Mouse (Mus musculus) kidney, embryonic 15.5 days (tissue): ENCODE results near the gene Kcnj5. TPM values are rescaled to one million over a fixed set of nuclear protein-coding genes. Genes with fewer than 3 reads are reported as not detected.

ENCODE experiments used
- ATAC-seq: fragments of 200-750 bp; cut with Nextera tagmentation; replicated peaks from 2 replicates; pipeline ENCODE4 v1.8.0; 2017; ENCODE audit warnings: moderate TSS enrichment; ENCODE audit not compliant: low FRiP score
- H3K27ac ChIP-seq: fragments of 300-500 bp; sonication (generic); 2 replicates; pipeline ENCODE4 v1.5.1; 2015; ENCODE audit warnings: mild to moderate bottlenecking, inconsistent platforms
- H3K27me3 ChIP-seq: fragments of 300-500 bp; sonication (generic); 2 replicates; pipeline ENCODE4 v1.6.1; 2015; ENCODE audit warnings: inconsistent platforms
- H3K36me3 ChIP-seq: fragments of 300-500 bp; sonication (generic); 2 replicates; pipeline ENCODE4 v1.6.1; 2015; ENCODE audit warnings: inconsistent platforms
- H3K4me1 ChIP-seq: fragments of 300-500 bp; sonication (generic); 2 replicates; pipeline ENCODE4 v1.6.1; 2015; ENCODE audit warnings: inconsistent platforms
- H3K4me2 ChIP-seq: fragments of 300-500 bp; sonication (generic); 2 replicates; pipeline ENCODE4 v1.6.1; 2015; ENCODE audit warnings: moderate library complexity, mild to moderate bottlenecking, inconsistent platforms
- H3K4me3 ChIP-seq: fragments of 300-500 bp; sonication (generic); replicated peaks from 2 replicates; pipeline ENCODE4 v1.5.1; 2015; ENCODE audit warnings: mild to moderate bottlenecking, inconsistent platforms
- H3K9ac ChIP-seq: fragments of 300-500 bp; sonication (generic); 2 replicates; pipeline ENCODE4 v1.6.1; 2015; ENCODE audit warnings: mild to moderate bottlenecking, inconsistent platforms
- H3K9me3 ChIP-seq: fragments of 300-500 bp; sonication (generic); replicated peaks from 2 replicates; pipeline ENCODE4 v1.6.1; 2016; ENCODE audit warnings: inconsistent platforms
- WGBS: fragments of 180-500 bp; shearing (Covaris S2); methylation state at CpG from one replicate; pipeline ENCODE4 v1.1.7; 2015; ENCODE audit warnings: mixed read lengths; 5-methylcytosine and 5-hydroxymethylcytosine counted together
- polyA plus RNA-seq: library from polyadenylated mRNA; unstranded; fragments of >200 nt; fragmentation: Nextera tagmentation; extraction: Ambion mirVana; gene quantifications from 2 replicates; pipeline ENCODE4 v1.2.1, GENCODE M21; 2015

The Kcnj5 gene
- polyA plus RNA-seq = 1.7 and 1.8 TPM in 2 replicates

DNA sequence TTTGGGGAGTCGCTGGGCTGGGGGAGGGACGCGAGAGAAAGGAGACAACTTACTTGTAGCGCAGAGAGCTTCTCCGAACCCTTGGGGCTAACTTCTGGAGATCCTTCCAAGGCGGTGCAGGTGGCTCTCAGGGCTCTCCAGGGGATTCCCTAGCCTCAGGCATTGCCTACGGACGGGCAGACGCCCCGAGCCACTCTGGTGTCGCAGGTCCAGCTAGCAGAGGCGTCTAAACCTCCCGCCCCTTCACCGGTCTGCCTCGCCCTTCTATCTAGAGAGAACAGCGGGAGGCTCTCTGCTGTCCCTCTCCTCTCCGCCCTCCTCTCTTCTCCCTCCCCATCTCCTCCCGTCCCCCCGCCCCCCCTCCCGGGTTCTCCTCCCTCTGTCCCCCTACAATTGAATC, at the start of gene Kcnj5:
Gene Kcnj5 (minus strand): TSS at position 300 of the 400 bp plus-strand sequence.
- H3K9me3 ChIP-seq = no peaks in the 10 kb centered on the region
- H3K4me1 ChIP-seq = peaks cover 26% of the 10 kb centered on the region
- no peaks in the 10 kb centered on the region for H3K36me3 ChIP-seq
- peak within 1 kb of the TSS; percentile 32; the same call in 1 of the 2 replicates for H3K27ac ChIP-seq
- peak within 1 kb of the TSS; percentile 39 for H3K4me3 ChIP-seq
- peak within 1 kb of the TSS; percentile 66 for H3K4me2 ChIP-seq
- ATAC-seq = peak; percentile 57; the same call in 1 of the 2 replicates
- H3K27me3 ChIP-seq = peaks cover 51% of the 10 kb centered on the region
- WGBS = 2% methylated on average over 19 of the region's 20 CpGs
- peak within 1 kb of the TSS; percentile 31 for H3K9ac ChIP-seq

DNA sequence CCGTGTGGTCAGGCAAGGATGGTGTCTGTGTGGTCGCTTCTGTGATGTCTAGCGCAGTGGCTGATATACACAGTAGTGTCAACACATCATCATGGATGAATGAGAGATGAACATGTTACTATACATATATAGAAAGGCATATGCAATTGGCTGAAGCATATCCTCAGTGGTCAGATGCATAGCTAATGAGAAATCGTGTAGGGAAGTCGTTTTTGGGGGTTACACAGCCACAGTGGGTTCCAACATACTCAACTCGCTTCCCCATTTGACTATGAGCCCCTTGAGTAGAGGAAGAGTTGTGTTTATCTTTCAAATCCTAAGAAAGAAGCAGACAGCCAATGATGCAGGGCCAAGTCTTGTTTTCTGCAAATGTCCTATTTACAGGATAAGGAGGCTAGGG, 48.6 kb upstream of the Kcnj5 start:
- H3K36me3 ChIP-seq = no peaks in the 10 kb centered on the region
- no peak overlapping the region for H3K27ac ChIP-seq
- H3K4me1 ChIP-seq = peaks cover 4% of the 10 kb centered on the region; the same call in 1 of the 2 replicates
- no peak overlapping the region for H3K9ac ChIP-seq
- no peak overlapping the region for H3K4me2 ChIP-seq
- H3K4me3 ChIP-seq = no peak overlapping the region
- H3K9me3 ChIP-seq = no peaks in the 10 kb centered on the region
- no peak for ATAC-seq
- no peaks in the 10 kb centered on the region for H3K27me3 ChIP-seq
- WGBS = 84% methylated on average over 6 of the region's 6 CpGs

- 80% methylated on average over 9 of the region's 9 CpGs for WGBS
- ATAC-seq = no peak
- no peak overlapping the region for H3K27ac ChIP-seq
Observed at GRCm38 (mm10) chr9:32391701-32392100, 47.6 kb upstream of the Kcnj5 start.

DNA sequence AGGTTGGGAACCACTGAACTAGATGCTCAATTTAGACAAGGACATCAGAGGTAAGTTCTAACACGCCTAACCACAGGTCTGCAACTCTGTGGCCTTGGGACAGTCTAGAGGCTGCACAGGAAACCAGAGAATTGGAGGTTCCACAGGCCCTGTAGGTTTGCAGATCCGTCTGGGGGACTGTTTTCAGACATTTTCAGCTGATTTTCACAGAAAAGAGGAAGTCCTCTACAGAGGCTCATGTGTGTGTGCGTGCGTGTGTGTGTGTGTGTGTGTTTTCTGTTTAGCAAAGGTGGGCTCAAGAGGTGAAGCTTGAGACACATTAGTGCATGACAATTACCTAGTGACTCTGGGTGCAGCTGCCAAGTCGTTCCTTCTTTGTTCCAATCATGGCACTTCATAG, 46.9 kb upstream of the Kcnj5 start:
- Histone ChIP-seq H3K27ac (no peak overlapping the region), H3K9me3 (no peaks in the 10 kb centered on the region), H3K27me3 (no peaks in the 10 kb centered on the region), H3K4me2 (no peak overlapping the region), H3K4me3 (no peak overlapping the region), H3K36me3 (no peaks in the 10 kb centered on the region), H3K4me1 (peaks cover 4% of the 10 kb centered on the region; the same call in 1 of the 2 replicates), H3K9ac (no peak overlapping the region)
- ATAC-seq = no peak
- WGBS = 91% methylated on average over 5 of the region's 5 CpGs

More at GRCm38 (mm10) chr9:32391701-32392100, 47.6 kb upstream of the Kcnj5 start:
- Histone ChIP-seq H3K27me3 (no peaks in the 10 kb centered on the region), H3K9ac (no peak overlapping the region), H3K4me3 (no peak overlapping the region), H3K4me2 (no peak overlapping the region), H3K9me3 (no peaks in the 10 kb centered on the region), H3K4me1 (peaks cover 4% of the 10 kb centered on the region; the same call in 1 of the 2 replicates), H3K36me3 (no peaks in the 10 kb centered on the region)

GRCm38 (mm10) chr9:32388120-32388519, 44.0 kb upstream of the Kcnj5 start:
- ATAC-seq = no peak

GRCm38 (mm10) chr9:32384906-32385305, 40.8 kb upstream of the Kcnj5 start:
- WGBS = 77% methylated on average over 4 of the region's 4 CpGs
- ATAC-seq = peak; percentile 75
- Histone ChIP-seq H3K4me2 (no peak overlapping the region), H3K4me1 (peaks cover 7% of the 10 kb centered on the region), H3K36me3 (no peaks in the 10 kb centered on the region), H3K27ac (no peak overlapping the region), H3K27me3 (no peaks in the 10 kb centered on the region), H3K4me3 (no peak overlapping the region), H3K9me3 (no peaks in the 10 kb centered on the region), H3K9ac (no peak overlapping the region)

More at GRCm38 (mm10) chr9:32388120-32388519, 44.0 kb upstream of the Kcnj5 start:
- no peak overlapping the region for H3K9ac ChIP-seq
- no peak overlapping the region for H3K4me3 ChIP-seq
- H3K4me2 ChIP-seq = no peak overlapping the region
- H3K27ac ChIP-seq = no peak overlapping the region
- no peaks in the 10 kb centered on the region for H3K36me3 ChIP-seq
- WGBS = 93% methylated on average over 1 of the region's 1 CpGs
- H3K4me1 ChIP-seq = peaks cover 11% of the 10 kb centered on the region
- H3K9me3 ChIP-seq = no peaks in the 10 kb centered on the region
- no peaks in the 10 kb centered on the region for H3K27me3 ChIP-seq

GRCm38 (mm10) chr9:32376863-32377590, 32.9 kb upstream of the Kcnj5 start:
- no peaks in the 10 kb centered on the region for H3K27me3 ChIP-seq
- 59% methylated on average over 5 of the region's 5 CpGs for WGBS
- H3K27ac ChIP-seq = peak overlapping the region; percentile 61

GRCm38 (mm10) chr9:32376031-32376430, 31.9 kb upstream of the Kcnj5 start:
- no peaks in the 10 kb centered on the region for H3K9me3 ChIP-seq
- peak overlapping the region; percentile 5; the same call in 1 of the 2 replicates for H3K27ac ChIP-seq
- ATAC-seq = no peak
- WGBS = 53% methylated on average over 7 of the region's 7 CpGs
- H3K4me1 ChIP-seq = peaks cover 18% of the 10 kb centered on the region
- no peak overlapping the region for H3K4me3 ChIP-seq
- H3K27me3 ChIP-seq = no peaks in the 10 kb centered on the region
- no peak overlapping the region for H3K4me2 ChIP-seq
- no peak overlapping the region for H3K9ac ChIP-seq
- no peaks in the 10 kb centered on the region for H3K36me3 ChIP-seq

More at GRCm38 (mm10) chr9:32376863-32377590, 32.9 kb upstream of the Kcnj5 start:
- H3K4me2 ChIP-seq = no peak overlapping the region
- peak; percentile 56; the same call in 1 of the 2 replicates for ATAC-seq
- no peak overlapping the region for H3K4me3 ChIP-seq
- H3K9ac ChIP-seq = no peak overlapping the region
- no peaks in the 10 kb centered on the region for H3K9me3 ChIP-seq
- H3K36me3 ChIP-seq = no peaks in the 10 kb centered on the region
- H3K4me1 ChIP-seq = peaks cover 18% of the 10 kb centered on the region

DNA sequence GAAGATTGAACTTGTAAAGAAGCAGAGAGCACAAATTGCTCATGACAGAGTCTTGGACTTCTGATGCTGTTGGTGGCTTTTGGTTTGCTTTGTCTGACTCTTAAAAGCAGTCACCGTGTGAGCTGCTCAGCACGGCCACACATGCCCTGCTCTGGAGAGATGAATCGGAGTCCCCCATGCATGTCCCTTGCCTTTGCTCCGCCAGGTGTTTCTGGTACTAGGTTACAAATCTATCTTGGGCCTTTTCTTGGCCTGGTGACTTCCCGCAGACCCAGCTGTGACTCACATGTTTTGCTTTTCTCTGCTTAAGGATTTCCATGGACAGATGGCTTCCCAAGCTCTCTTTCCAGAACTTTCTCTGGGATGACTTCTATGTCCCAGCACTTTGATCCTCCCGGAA, 29.5 kb upstream of the Kcnj5 start:
- Histone ChIP-seq H3K27ac (no peak overlapping the region), H3K4me1 (peaks cover 27% of the 10 kb centered on the region), H3K9ac (no peak overlapping the region), H3K36me3 (no peaks in the 10 kb centered on the region), H3K27me3 (no peaks in the 10 kb centered on the region), H3K4me3 (no peak overlapping the region), H3K4me2 (no peak overlapping the region), H3K9me3 (no peaks in the 10 kb centered on the region)
- no peak for ATAC-seq
- WGBS = 60% methylated on average over 6 of the region's 6 CpGs

GRCm38 (mm10) chr9:32372202-32372601, 28.1 kb upstream of the Kcnj5 start, which contains the start of gene Kcnj1:
Gene Kcnj1, plus strand, starts transcription at chr9:32372493.
- H3K4me3 ChIP-seq = no peak within 1 kb of the TSS
- WGBS = 80% methylated on average over 6 of the region's 6 CpGs
- H3K9me3 ChIP-seq = no peaks in the 10 kb centered on the region
- no peaks in the 10 kb centered on the region for H3K27me3 ChIP-seq
- H3K4me1 ChIP-seq = peaks cover 26% of the 10 kb centered on the region
- H3K36me3 ChIP-seq = no peaks in the 10 kb centered on the region
- no peak within 1 kb of the TSS for H3K27ac ChIP-seq
- ATAC-seq = no peak
- H3K4me2 ChIP-seq = no peak within 1 kb of the TSS
- H3K9ac ChIP-seq = no peak within 1 kb of the TSS

- Histone ChIP-seq H3K36me3 (no peaks in the 10 kb centered on the region), H3K4me3 (no peak overlapping the region), H3K4me2 (no peak overlapping the region), H3K27ac (no peak overlapping the region), H3K4me1 (peaks cover 11% of the 10 kb centered on the region; the same call in 1 of the 2 replicates), H3K27me3 (no peaks in the 10 kb centered on the region), H3K9ac (no peak overlapping the region), H3K9me3 (no peaks in the 10 kb centered on the region)
- 56% methylated on average over 6 of the region's 6 CpGs for WGBS
- 0 out of 2 replicates have a peak, but pooled peaks have one; percentile 40 for ATAC-seq
Observed at GRCm38 (mm10) chr9:32369388-32369787, 25.2 kb upstream of the Kcnj5 start.

DNA sequence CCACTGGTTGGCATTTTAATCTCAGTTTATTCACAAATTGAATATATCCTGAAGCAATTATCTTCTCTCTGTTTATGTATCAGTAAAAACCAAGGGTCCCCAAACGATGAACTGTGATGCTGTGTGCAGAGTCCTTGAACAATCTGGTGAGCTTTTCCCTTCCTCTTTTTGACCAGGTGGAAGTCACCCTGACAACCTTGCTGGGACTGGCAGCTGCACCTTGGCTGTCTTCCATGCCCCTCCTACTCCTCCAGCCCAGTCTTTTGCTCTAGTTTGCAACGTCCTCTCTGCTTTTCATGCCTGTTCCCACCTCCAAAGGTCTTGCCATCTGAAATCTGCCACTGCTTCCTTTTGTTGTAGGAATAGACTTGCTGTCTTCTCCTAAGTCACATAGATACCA, 24.7 kb upstream of the Kcnj5 start:
- no peak overlapping the region for H3K9ac ChIP-seq
- peaks cover 11% of the 10 kb centered on the region; the same call in 1 of the 2 replicates for H3K4me1 ChIP-seq
- ATAC-seq = no peak
- no peak overlapping the region for H3K4me2 ChIP-seq
- H3K9me3 ChIP-seq = no peaks in the 10 kb centered on the region
- H3K27ac ChIP-seq = no peak overlapping the region
- no peaks in the 10 kb centered on the region for H3K27me3 ChIP-seq
- H3K36me3 ChIP-seq = no peaks in the 10 kb centered on the region
- WGBS = 33% methylated on average over 2 of the region's 2 CpGs
- H3K4me3 ChIP-seq = no peak overlapping the region
